Mouse (Mus musculus): ENCODE measurements around the gene Olfr623.

The Olfr623 gene

GRCm38 (mm10) chr7:103663598-103663997 lies at the start of gene Olfr623:
TSS of gene Olfr623 (minus strand) at chr7:103663698.
- no peak for DNase-seq (ENCODE audit: low read depth, low spot score)

DNA sequence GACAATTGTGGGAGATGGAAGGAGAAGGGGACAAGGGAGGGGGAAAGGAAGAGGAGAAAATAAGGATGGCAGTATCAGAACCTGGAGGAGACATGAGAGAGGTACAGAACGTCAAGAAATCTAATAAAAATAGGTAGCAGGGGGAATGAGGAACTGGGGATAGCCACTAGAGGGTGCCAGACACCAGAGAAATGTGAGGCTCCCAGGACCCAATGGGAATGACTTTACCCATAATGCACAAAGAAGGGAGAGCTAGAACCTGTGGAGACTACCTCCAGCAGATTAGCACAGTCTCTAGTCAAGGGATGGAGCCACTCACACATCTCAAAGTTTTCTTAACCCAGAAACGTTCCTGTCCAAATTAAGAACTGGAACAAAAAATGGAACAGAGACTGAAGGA lies 48.5 kb upstream of the Olfr623 start:
- no peak for DNase-seq (ENCODE audit: low read depth, low spot score)

GRCm38 (mm10) chr7:103699469-103699868 lies 36.0 kb upstream of the Olfr623 start:
- no peak for DNase-seq (ENCODE audit: low read depth, low spot score)

DNA sequence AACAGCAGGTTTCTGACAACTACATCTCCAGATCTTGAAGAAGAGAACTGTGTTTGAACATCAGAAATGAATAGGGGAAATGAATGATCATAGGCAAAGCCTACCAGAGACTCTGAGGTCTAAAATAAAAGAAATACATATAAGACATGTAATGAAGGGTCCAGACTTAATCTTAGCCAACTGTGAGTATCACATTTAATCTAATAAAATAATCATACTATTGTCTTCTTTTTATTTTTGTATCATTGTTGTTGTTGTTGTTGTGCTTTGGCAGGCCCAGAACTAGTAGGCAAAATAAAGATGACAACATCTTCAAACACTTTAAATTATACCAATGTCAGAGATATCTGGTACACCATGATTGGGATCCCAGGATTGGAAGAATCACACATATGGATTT lies 18.9 kb upstream of the Olfr623 start, which contains the start of gene Olfr625-ps1:
Gene Olfr625-ps1, plus strand, starts transcription at position 301 of the 400 bp plus-strand sequence.
- no peak for DNase-seq (ENCODE audit: low read depth, low spot score)

GRCm38 (mm10) chr7:103671091-103671490 lies 7.6 kb upstream of the Olfr623 start, which contains the start of gene Olfr624:
TSS of gene Olfr624 (minus strand) at chr7:103671191.
- no peak for DNase-seq (ENCODE audit: low read depth, low spot score)

DNA sequence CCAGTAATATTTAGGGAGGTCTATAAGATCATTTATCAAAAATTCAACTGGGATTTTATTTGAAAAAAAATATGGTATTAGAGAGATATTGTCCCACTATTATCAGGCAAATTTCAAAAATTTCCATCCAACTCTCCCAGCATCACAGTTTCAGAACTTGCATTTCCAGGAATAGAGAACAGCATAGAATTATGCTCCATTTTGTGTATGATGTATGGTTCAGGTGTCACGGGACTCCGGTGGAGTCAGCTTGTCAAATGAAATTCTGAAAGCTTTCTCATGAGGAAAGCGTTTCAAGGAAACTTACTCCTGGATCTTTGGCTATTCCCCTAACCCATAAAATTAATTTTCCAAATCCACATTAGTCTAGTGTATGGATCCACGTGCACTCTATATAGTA lies 19.4 kb downstream of the Olfr623 start:
- no peak for DNase-seq (ENCODE audit: low read depth, low spot score)

DNA sequence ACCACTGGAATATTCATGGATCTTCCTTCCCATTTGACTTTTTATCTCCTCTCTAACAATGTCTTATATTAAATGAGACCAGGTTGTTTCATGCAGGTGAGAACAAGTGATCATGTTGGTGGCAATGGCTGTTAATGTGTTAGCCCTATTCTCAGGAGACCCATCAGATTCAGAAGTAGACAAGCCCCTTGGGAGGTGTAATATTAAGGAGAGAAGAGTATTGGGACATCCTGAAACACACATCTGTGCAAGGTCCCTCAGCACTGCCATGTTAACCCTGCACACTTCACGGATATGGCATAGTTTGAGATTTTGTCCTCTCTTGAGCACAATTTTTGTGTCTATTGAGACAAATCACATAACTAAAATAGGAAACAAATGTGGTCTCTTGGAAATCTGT lies 20.9 kb downstream of the Olfr623 start, which contains the start of gene Olfr622:
Gene Olfr622, minus strand, starts transcription at position 101 of the 400 bp plus-strand sequence.
- DNase-seq (ENCODE audit: low read depth, low spot score), result no peak

GRCm38 (mm10) chr7:103636795-103637194 lies 26.7 kb downstream of the Olfr623 start:
- no peak for DNase-seq (ENCODE audit: low read depth, low spot score)

DNA sequence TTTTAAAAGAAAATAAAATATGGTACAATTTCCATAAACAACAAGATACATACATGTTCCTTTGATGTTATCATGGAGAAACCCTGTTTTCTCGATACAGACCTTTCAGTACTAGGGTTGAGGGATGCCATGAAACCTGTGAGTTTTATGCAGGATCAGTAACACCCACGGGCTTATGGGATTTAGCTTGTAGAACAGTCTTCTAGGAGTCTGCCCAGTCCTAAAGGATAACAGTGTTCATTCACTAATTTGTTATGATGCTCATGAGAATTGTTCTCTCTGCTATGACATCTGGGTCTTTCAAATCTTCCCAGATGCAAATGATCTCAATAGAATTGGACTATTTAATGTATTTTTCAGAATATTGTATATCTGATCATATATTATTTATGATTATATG lies 51.1 kb downstream of the Olfr623 start, which contains the start of gene Olfr620:
Gene Olfr620, minus strand, starts transcription at position 101 of the 400 bp plus-strand sequence.
- no peak for DNase-seq (ENCODE audit: low read depth, low spot score)
